Mouse (Mus musculus): ENCODE measurements around the gene Mroh2a.

Gene Mroh2a

DNA sequence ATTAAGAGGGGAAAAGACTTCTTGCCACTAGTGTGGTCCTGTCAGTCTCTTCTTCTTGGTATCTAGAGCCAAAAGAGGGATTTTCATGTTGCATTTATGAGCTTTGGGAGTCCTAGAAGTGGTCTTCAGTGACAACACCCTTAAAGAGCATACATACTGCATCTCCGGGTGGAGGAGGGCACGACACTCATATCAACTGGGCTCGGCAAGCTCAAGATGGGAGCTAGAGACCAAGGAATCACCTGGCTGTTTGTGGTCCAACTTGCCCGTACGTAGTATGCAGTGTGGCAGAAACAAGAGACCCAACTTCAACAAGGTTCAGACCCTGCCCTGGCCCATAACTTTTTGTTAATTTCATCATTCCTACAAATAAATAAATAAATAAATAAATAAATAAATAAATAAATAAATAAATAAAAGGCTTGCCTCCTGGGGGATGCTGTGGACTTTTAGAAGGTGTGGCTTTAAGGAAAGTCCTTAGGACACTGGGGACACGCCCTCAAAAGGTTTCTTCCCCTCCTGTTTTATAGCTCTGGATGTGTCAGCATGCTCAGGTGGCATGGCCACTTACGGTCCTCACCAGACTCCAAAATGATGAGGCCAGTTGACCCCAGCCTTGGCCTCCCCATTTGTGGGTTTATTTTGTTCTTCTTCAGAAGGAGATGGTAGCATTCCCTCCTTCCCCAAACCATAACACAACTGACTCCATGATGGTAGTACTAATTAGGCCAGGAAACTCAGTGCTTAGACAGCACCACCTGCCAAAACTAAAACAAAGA, 70.9 kb downstream of the Mroh2a start:
- DNase-seq = no peak

DNA sequence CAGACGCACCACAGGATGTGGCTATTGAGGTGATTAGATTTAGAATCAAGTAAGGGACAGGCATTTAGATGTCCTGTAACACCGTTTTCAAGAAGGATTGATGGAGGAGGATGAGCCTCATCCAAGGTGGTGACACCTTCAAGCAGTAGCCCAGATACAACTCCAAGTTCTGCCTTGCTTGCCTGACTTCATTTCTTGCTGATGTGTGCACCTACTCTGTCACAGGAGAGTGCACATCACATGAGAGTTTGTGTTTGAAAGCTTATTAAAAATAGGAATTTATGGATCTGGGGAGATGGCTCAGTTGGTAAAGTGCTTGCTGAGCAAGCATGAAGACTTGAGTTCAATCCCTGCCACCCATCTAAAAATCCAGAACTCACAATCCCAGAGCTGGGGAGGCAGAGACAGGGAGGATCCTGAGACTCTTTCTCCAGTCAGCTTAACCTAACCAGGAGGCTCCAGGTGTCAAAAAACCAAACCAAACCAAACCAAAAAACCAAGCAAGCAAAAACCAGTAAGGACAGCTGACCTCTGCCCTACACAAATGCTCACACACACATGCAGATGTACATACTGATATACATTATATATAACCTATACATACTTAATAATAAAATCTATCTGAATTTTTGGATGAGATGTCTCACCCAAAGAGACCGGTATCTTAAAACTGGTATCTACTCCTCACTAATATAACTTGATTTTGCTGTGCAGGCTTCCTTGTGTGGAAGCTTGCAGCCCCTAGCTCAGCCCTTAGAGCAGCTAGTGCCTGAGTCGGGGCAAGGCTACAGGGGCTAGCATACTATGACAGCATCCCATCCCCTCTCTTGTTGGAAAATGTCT, 72.1 kb downstream of the Mroh2a start:
- no peak for DNase-seq

DNA sequence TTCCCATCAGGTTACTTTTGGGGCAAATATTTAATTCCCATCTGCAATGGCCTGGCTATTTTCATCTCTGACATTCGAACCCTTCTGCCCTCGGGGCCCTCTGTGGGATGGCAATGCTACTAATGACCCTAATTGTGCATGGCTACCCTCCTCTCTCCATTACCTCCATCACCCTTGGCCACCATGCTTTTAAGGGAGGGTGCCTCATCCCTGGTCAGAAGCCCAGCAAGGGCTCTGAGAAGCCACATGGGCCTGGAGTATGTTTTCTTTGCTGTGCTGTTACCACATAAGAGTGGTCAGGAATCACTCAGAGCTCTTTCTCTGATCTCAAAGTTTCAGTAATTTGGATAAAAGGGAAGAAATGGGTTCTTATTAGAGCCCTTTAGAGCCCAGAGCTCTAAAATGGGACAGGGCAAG, 72.8 kb downstream of the Mroh2a start:
- DNase-seq = no peak

DNA sequence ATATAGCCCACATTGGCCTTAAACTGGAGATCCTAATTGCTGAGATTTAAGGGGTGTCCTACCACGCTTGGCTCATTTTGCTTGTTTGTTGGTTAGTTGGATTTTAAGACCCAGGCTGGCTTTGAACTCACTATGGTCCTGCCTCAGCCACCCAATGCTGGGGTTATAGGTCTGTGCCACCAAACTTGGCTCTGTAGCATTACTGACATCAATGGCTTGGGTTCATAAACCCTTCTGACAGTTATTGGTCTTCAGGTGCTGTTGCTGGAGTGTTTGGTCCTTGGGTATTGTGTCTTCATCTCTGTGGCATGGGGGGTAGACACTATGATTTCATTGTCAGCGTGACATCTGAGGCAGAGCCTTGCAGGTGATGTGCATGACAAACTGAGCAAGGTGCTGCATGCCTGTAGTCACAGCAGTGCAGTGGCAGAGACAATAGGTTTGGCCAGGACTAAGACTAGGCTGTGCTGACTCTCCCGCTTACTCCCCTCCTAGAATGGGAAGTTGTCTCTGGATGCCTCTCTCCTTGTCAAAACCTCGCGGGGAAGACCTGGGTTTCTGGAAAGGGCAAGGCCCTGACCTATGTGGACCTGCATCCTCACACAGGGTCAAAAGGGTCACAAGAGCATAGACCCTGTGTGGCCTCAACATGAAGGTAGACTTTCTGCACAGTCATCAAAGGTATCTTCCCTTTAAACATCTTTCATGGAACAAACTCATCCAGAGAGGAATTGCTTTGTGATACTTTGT, 73.7 kb downstream of the Mroh2a start:
- no peak for DNase-seq

DNA sequence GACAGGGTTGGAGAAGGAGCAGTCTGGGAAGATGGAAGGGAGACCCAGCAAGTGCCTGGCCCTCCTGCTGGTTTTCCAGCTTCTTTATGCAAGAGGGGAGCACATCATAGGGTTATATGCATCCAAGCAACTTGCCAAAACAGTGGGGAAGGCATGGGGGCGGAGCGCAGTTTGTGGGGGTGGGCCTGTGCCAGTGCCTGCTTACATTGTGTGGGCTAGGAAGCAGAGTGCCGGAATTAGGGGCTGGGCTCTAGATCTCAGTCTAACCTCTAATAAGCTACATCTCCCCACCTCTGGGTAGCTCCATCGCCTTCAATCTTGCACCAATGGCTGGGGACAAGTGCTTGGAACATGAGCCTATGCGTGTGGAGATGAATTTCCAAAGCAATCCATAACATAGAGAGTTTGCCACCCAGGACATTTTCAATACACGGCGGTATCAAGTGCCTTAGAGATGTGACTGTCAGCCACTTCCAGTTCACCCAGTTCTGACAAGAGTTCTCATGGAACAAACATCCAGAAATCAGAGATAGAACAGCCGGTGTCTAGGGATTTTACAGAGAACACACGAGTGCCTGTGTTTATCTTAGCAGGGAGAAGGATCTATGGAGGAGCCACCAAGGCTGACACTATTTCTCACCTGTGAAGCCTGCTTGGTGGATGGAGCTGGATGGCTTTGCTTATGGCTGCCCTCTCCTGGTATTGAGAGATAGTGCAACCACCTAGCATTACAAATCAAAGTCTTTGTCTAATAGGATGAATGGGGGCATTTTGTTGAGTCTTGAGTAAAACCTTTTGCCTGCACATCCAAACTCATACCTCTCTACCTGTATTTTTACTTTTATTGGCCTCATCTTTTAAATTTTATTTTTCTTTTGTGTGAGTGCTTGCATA, 74.6 kb downstream of the Mroh2a start:
- no peak for DNase-seq

DNA sequence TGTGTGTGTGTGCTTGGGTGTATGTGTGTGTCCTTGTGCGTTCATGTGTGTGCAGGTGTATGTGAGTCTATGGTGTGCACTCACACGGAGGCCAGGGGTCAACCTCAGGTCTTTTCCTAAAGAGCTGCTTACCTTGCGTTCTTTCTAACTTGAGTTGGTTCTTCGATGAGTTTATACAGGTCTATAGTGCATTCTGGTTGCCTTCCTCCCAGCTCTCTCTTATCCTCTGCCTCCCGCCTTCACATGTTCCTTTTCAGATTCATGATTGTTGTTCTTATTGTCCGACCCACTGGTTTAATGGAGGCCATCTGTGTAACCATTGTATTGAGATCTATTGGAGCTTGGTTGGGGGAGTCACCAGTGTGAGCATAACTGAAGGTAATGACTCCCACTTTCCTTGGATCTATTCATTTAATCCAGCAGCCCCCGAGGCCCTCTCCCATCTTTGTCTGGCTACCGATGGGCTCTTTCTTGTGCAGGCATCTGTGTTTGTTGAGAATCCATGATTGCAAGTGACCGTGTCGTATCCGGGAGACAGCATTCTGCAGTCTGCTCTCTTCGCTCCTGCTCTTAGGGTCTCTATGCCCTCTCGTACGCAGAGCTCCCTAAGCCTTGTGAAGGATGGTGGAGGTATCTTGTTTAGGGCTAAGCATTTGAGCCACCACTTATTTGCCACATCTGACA, 75.4 kb downstream of the Mroh2a start:
- DNase-seq = no peak

DNA sequence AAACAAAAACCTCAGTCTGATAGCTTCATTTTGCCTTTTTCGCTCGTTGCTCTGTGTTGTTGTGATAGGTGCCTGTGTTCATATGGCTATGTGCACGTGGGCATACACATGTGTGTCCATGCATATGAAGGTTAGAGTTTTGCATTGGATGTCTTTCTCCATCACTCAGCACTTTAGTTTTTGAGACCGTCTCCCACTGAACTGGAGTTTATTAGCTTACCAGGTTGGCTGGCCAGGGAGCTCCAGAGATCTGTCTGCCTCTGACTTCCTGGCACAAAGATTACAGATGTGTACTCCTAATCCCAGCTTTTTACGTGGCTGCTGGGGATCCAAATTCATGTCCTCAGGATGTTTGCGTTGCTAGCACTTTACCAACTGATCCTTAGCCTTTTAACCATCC, 77.0 kb downstream of the Mroh2a start:
- DNase-seq = no peak

DNA sequence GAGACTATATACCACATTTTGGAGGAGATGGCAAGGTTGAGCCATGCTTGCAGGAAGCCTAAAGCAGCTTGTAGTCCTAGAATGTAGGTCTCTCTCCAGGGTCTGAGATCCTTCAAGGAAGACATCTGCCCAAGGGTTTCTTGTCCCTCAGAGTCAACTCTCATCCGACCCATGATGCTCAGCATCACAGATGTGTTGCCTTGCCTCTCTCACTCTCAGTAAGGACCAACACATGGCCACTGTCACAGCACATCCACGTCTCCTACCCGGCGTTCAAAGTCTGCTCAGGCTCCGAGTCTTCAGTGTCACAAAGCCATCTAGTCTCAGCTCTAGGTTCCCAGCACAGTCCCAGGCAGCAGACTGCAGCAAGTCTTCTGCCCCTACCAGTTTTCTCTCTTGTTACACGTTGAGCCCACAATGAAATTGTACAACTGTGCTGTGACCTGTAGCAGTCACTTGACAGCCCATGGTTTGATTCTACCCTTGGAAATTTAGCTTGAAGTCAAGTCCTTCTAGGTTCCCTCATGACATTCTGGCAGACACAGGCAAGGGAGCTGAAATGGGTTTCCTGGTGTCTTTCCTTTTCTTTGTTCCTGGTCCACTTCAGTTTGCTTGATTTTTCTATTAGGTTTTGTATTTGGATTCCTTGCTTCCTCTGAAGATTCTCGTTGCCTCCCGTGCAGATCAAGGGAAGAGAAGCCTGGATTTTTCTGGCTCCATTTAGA, 77.6 kb downstream of the Mroh2a start:
- no peak for DNase-seq

DNA sequence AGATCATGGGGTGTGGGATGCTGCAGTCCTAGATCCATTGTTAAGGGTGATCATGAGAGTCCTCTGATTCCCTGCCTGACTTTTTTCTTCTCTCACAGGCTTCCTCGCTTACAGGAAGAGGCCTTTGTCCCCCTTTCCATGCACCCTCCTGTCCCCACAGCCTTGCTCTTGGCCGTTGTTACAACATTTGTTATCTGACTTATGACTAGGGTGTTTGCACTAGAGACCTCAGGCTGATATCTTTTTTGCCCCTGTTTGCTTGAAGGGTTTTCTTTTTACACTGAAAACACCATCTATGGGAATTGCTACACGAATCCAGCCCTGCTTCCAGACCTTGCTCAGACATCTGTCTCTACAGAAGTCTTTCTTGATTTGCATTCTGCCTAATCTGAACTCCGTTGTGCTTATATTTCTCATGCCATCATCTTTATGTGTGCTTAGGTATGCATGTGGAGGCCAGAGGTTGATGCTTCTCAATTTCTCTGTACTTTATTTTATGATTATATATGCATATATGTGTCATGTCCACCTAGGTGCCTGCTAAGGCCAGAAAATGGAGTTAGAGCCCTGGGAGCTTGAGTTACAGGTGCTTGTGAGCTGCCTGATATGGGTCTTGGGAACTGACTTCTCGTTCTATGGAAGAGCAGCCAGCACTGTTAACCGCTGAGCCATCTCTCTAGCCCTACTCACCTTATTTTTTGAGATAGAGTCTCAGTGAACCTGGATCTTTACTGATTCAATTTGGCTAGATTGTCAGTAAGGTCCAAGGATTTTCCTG, 78.4 kb downstream of the Mroh2a start:
- DNase-seq = no peak

DNA sequence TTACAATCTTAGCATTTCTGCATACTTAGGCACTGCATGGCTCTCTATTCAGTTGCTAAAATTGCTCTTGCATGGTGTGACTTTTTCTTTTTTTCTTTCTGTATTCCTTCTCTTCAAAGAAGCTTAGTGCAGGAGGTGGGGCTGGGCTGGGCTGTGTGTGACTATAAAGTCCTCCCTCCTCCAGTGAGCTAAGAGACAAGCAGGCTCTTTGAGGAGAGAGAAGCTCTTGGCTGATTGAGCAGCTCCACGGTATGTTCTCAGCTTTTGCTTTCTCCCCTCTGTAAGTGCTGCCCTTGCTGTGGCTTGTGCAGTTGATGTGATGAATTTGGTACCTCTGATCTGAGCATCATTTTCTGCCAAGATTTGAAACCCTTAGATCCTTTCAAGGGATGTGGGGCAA, 79.8 kb downstream of the Mroh2a start:
- no peak for DNase-seq

DNA sequence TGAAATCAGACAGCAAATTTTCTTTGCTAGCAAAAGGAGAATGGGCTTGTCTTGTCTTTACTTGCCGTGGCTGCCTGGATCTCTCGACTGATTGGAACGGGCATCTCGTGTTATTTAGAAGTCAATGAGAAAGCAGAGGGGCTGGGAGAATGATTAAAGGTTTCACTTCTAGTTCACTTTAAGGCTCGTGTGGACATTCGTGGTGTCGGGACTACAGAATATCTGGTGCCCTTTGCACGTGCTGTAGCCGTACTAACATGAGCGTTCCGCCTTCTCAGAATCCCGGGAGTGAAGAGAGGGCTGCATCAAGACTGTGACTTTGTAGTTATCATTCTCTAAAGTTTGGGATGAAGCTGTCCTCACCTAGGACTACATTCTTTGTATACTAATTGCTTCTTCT, 80.4 kb downstream of the Mroh2a start:
- DNase-seq = no peak

DNA sequence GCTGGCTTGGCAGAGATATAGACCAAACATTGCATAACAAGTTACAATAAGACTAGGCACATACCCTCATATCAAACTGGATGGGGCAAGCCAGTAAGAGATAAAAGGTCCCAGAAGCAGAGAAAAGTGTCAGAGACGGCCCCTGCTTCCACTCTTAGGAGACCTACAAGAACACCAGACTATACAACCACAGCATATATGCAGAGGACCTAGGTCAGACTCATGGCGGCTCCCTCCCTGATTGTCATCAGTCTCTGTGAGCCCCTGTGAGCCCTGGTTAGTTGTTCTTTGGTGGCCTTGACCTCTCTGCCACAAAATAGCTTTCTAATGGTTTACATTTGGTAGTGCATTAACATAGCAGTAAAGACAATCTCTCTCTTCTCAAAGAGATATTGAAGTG, 82.2 kb downstream of the Mroh2a start:
- no peak for DNase-seq

DNA sequence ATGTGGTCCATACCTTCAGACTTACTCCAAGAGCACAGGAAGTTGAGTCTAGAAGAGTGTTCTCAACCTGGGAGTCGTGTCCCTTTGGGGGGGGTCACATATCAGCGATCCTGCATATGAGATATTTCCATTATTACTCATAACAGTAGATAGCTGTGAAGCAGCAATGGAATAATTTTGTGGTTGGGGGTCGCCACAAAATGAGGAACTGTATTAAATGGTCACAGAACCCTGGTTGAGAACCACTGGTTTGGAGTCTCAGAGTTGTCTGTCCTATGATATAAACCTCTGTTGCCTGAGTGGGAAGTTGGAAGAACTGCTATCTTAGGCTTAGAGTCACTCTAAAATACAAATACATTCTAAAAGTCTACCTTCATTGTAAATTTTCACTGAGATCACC, 83.1 kb downstream of the Mroh2a start:
- DNase-seq = no peak

DNA sequence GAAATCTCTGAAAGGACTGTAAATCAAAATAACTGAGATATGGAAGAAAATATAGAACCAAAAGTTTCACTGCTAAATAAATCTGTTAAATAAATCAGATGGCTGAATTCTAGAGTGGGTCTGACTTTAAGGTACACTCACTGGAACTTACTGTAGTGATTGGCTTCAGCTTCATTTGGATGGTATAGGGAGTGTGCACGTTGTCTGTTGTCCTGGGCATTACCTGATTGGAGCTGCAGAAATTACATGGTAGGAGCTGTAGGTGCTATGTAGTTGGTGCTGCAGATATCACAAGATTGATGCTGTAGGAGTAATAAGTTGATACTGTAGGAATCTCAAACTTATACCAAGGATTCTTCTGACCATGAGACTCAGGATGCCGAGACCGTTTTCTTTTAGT, 83.6 kb downstream of the Mroh2a start:
- no peak for DNase-seq
